Mouse (Mus musculus): ENCODE results near the gene Rgl1. TPM values are rescaled to one million over a fixed set of nuclear protein-coding genes. Genes with fewer than 3 reads are reported as not detected.

Gene Rgl1
- polyA plus RNA-seq, 1 experiment: 49.2 TPM

GRCm38 (mm10) chr1:152750312-152750965 lies 15.7 kb downstream of the Rgl1 start, which contains the start of gene Apobec4:
Gene Apobec4, plus strand, starts transcription at chr1:152750551.
- no peak within 1 kb of the TSS for H3K27ac ChIP-seq (ENCODE audit: control insufficient read depth, insufficient read depth, low read depth, low read length)
- H3K27me3 ChIP-seq (ENCODE audit: control insufficient read depth, insufficient read depth, low read length): no peaks in the 10 kb centered on the region
- H3K4me3 ChIP-seq (ENCODE audit: control insufficient read depth, low read depth, low read length): peak within 1 kb of the TSS; percentile 82
- TF ChIP-seq CTCF (IDR thresholded peaks at IDR 0.05; ENCODE audit: control insufficient read depth, insufficient read depth, insufficient replicate concordance, low read depth, low read length) (no peak), POLR2A (IDR thresholded peaks at IDR 0.05; ENCODE audit: control insufficient read depth, low read depth, low read length) (no peak)
- peaks cover 2% of the 10 kb centered on the region; the same call in 1 of the 2 replicates for H3K4me1 ChIP-seq (ENCODE audit: control insufficient read depth, insufficient read depth, low read length)
- H3K36me3 ChIP-seq (ENCODE audit: control insufficient read depth, insufficient read depth, low read length): no peaks in the 10 kb centered on the region

GRCm38 (mm10) chr1:152749276-152749675 lies 16.9 kb downstream of the Rgl1 start:
- H3K4me3 ChIP-seq (ENCODE audit: control insufficient read depth, low read depth, low read length): peak overlapping the region; percentile 82
- no peaks in the 10 kb centered on the region for H3K36me3 ChIP-seq (ENCODE audit: control insufficient read depth, insufficient read depth, low read length)
- H3K27ac ChIP-seq (ENCODE audit: control insufficient read depth, insufficient read depth, low read depth, low read length): no peak overlapping the region; the same call in 1 of the 2 replicates
- H3K4me1 ChIP-seq (ENCODE audit: control insufficient read depth, insufficient read depth, low read length): peaks cover 2% of the 10 kb centered on the region; the same call in 1 of the 2 replicates
- TF ChIP-seq CTCF (IDR thresholded peaks at IDR 0.05; ENCODE audit: control insufficient read depth, insufficient read depth, insufficient replicate concordance, low read depth, low read length) (no peak), POLR2A (IDR thresholded peaks at IDR 0.05; ENCODE audit: control insufficient read depth, low read depth, low read length) (no peak)
- H3K27me3 ChIP-seq (ENCODE audit: control insufficient read depth, insufficient read depth, low read length): no peaks in the 10 kb centered on the region

- no peak for TF ChIP-seq POLR2A (IDR thresholded peaks at IDR 0.05; ENCODE audit: control insufficient read depth, low read depth, low read length)
- peak; percentile 45; the same call in 1 of the 2 replicates for TF ChIP-seq CTCF (IDR thresholded peaks at IDR 0.05; ENCODE audit: control insufficient read depth, insufficient read depth, insufficient replicate concordance, low read depth, low read length)
- no peaks in the 10 kb centered on the region for H3K36me3 ChIP-seq (ENCODE audit: control insufficient read depth, insufficient read depth, low read length)
- no peak overlapping the region for H3K4me3 ChIP-seq (ENCODE audit: control insufficient read depth, low read depth, low read length)
- H3K27ac ChIP-seq (ENCODE audit: control insufficient read depth, insufficient read depth, low read depth, low read length): no peak overlapping the region
- no peaks in the 10 kb centered on the region for H3K27me3 ChIP-seq (ENCODE audit: control insufficient read depth, insufficient read depth, low read length)
- peaks cover 2% of the 10 kb centered on the region; the same call in 1 of the 2 replicates for H3K4me1 ChIP-seq (ENCODE audit: control insufficient read depth, insufficient read depth, low read length)
Measured at GRCm38 (mm10) chr1:152746426-152746825, 19.7 kb downstream of the Rgl1 start.

GRCm38 (mm10) chr1:152743095-152743826 lies 22.9 kb downstream of the Rgl1 start:
- Histone ChIP-seq H3K27ac (ENCODE audit: control insufficient read depth, insufficient read depth, low read depth, low read length) (no peak overlapping the region), H3K36me3 (ENCODE audit: control insufficient read depth, insufficient read depth, low read length) (no peaks in the 10 kb centered on the region), H3K4me1 (ENCODE audit: control insufficient read depth, insufficient read depth, low read length) (no peaks in the 10 kb centered on the region), H3K27me3 (ENCODE audit: control insufficient read depth, insufficient read depth, low read length) (no peaks in the 10 kb centered on the region), H3K4me3 (ENCODE audit: control insufficient read depth, low read depth, low read length) (no peak overlapping the region)
- TF ChIP-seq POLR2A (IDR thresholded peaks at IDR 0.05; ENCODE audit: control insufficient read depth, low read depth, low read length): no peak
- no peak for TF ChIP-seq CTCF (IDR thresholded peaks at IDR 0.05; ENCODE audit: control insufficient read depth, insufficient read depth, insufficient replicate concordance, low read depth, low read length)

- Histone ChIP-seq H3K27me3 (ENCODE audit: control insufficient read depth, insufficient read depth, low read length) (no peaks in the 10 kb centered on the region), H3K27ac (ENCODE audit: control insufficient read depth, insufficient read depth, low read depth, low read length) (no peak overlapping the region), H3K4me1 (ENCODE audit: control insufficient read depth, insufficient read depth, low read length) (no peaks in the 10 kb centered on the region), H3K36me3 (ENCODE audit: control insufficient read depth, insufficient read depth, low read length) (no peaks in the 10 kb centered on the region), H3K4me3 (ENCODE audit: control insufficient read depth, low read depth, low read length) (no peak overlapping the region)
- TF ChIP-seq POLR2A (IDR thresholded peaks at IDR 0.05; ENCODE audit: control insufficient read depth, low read depth, low read length) (no peak), CTCF (IDR thresholded peaks at IDR 0.05; ENCODE audit: control insufficient read depth, insufficient read depth, insufficient replicate concordance, low read depth, low read length) (no peak)
Measured at GRCm38 (mm10) chr1:152739374-152739773, 26.8 kb downstream of the Rgl1 start.

- H3K36me3 ChIP-seq (ENCODE audit: control insufficient read depth, insufficient read depth, low read length): no peaks in the 10 kb centered on the region
- no peak overlapping the region for H3K4me3 ChIP-seq (ENCODE audit: control insufficient read depth, low read depth, low read length)
- no peak overlapping the region for H3K27ac ChIP-seq (ENCODE audit: control insufficient read depth, insufficient read depth, low read depth, low read length)
- TF ChIP-seq POLR2A (IDR thresholded peaks at IDR 0.05; ENCODE audit: control insufficient read depth, low read depth, low read length) (no peak), CTCF (IDR thresholded peaks at IDR 0.05; ENCODE audit: control insufficient read depth, insufficient read depth, insufficient replicate concordance, low read depth, low read length) (no peak)
- H3K4me1 ChIP-seq (ENCODE audit: control insufficient read depth, insufficient read depth, low read length): no peaks in the 10 kb centered on the region
- H3K27me3 ChIP-seq (ENCODE audit: control insufficient read depth, insufficient read depth, low read length): no peaks in the 10 kb centered on the region
Measured at GRCm38 (mm10) chr1:152738793-152739192, 27.4 kb downstream of the Rgl1 start.

GRCm38 (mm10) chr1:152727604-152728236 lies 38.4 kb downstream of the Rgl1 start:
- Histone ChIP-seq H3K4me1 (ENCODE audit: control insufficient read depth, insufficient read depth, low read length) (peaks cover 3% of the 10 kb centered on the region; the same call in 1 of the 2 replicates), H3K4me3 (ENCODE audit: control insufficient read depth, low read depth, low read length) (no peak overlapping the region), H3K27me3 (ENCODE audit: control insufficient read depth, insufficient read depth, low read length) (no peaks in the 10 kb centered on the region), H3K36me3 (ENCODE audit: control insufficient read depth, insufficient read depth, low read length) (no peaks in the 10 kb centered on the region), H3K27ac (ENCODE audit: control insufficient read depth, insufficient read depth, low read depth, low read length) (no peak overlapping the region)
- no peak for TF ChIP-seq POLR2A (IDR thresholded peaks at IDR 0.05; ENCODE audit: control insufficient read depth, low read depth, low read length)
- TF ChIP-seq CTCF (IDR thresholded peaks at IDR 0.05; ENCODE audit: control insufficient read depth, insufficient read depth, insufficient replicate concordance, low read depth, low read length): no peak
